In genomic region chr17:56861197-56861596, GRCm38 (mm10) we compare ENCODE assay signal across 10 mouse cellular contexts. TPM values are rescaled to one million over a fixed set of nuclear protein-coding genes. Genes with fewer than 3 reads are reported as not detected.
DNase-seq lines count a peak whose midpoint lies in the region; ATAC-seq lines count a peak whose summit lies in the region.
"Had no signal": no experiment of that assay in that cellular context is flagged by ENCODE, and none has a peak within 500 bp of the region (broad histone marks: within the 10 kb centered on the region; RNA-seq: fewer than 3 reads in every experiment).

No protein-coding gene starts in this region.

- H3K27ac ChIP-seq in midbrain, embryonic 13.5 days: no peak overlapping the region
- H3K27ac ChIP-seq in midbrain, embryonic 16.5 days (ENCODE audit: low read length): no peak overlapping the region
- no peak overlapping the region for H3K27ac ChIP-seq in liver, embryonic 12.5 days
- H3K27ac ChIP-seq in stomach, embryonic 16.5 days (ENCODE audit: low read length): no peak overlapping the region

- no peaks in the 10 kb centered on the region for H3K36me3 ChIP-seq in midbrain, embryonic 13.5 days
- H3K36me3 ChIP-seq in midbrain, embryonic 16.5 days (ENCODE audit: control insufficient read depth, insufficient read depth, low read length): no peaks in the 10 kb centered on the region
- H3K36me3 ChIP-seq in liver, embryonic 12.5 days: no peaks in the 10 kb centered on the region
- H3K36me3 ChIP-seq in stomach, embryonic 16.5 days (ENCODE audit: control insufficient read depth, insufficient read depth, low read length): no peaks in the 10 kb centered on the region

- WGBS in midbrain, embryonic 13.5 days: 67% methylated on average over 3 of the region's 3 CpGs
- WGBS in midbrain, embryonic 16.5 days: 65% methylated on average over 3 of the region's 3 CpGs
- WGBS in liver, embryonic 12.5 days (ENCODE audit: insufficient replicate concordance): 9% methylated on average over 3 of the region's 3 CpGs
- WGBS in stomach, embryonic 16.5 days: 50% methylated on average over 3 of the region's 3 CpGs

- no peak overlapping the region for H3K4me2 ChIP-seq in midbrain, embryonic 13.5 days (replicated peaks)
- H3K4me2 ChIP-seq in midbrain, embryonic 16.5 days (ENCODE audit: low read length): no peak overlapping the region
- H3K4me2 ChIP-seq in liver, embryonic 12.5 days: no peak overlapping the region
- no peak overlapping the region for H3K4me2 ChIP-seq in stomach, embryonic 16.5 days (ENCODE audit: low read depth, low read length)

- peak; percentile 36 for DNase-seq in CD4-positive, CD25-positive, alpha-beta regulatory T cell, adult 2 months (ENCODE audit: low read depth, low spot score)
- DNase-seq in MN1 (ENCODE audit: low spot score): no peak
- DNase-seq in neural tube, embryonic 10.5 days (ENCODE audit: extremely low spot score, low spot score): no peak
- DNase-seq: cerebellum, adult 9-10 months; kidney, adult 11 months had no signal

- no peak for ATAC-seq in CD4-positive, CD25-positive, alpha-beta regulatory T cell, adult 4 months
- 0 out of 2 replicates have a peak, but pooled peaks have one; percentile 25 for ATAC-seq in midbrain, embryonic 13.5 days
- ATAC-seq in midbrain, embryonic 16.5 days: no peak
- peak; percentile 71 for ATAC-seq in liver, embryonic 12.5 days
- ATAC-seq in stomach, embryonic 16.5 days (ENCODE audit: insufficient read depth, low FRiP score): peak; percentile 52; the same call in 1 of the 2 replicates

- H3K4me1 ChIP-seq in midbrain, embryonic 13.5 days (replicated peaks): no peaks in the 10 kb centered on the region
- H3K4me1 ChIP-seq in midbrain, embryonic 16.5 days (ENCODE audit: control insufficient read depth, insufficient read depth, low read length): no peaks in the 10 kb centered on the region
- peaks cover 7% of the 10 kb centered on the region for H3K4me1 ChIP-seq in liver, embryonic 12.5 days
- H3K4me1 ChIP-seq in stomach, embryonic 16.5 days (ENCODE audit: control insufficient read depth, insufficient read depth, low read length): peaks cover 4% of the 10 kb centered on the region; the same call in 1 of the 2 replicates

- no peaks in the 10 kb centered on the region for H3K9me3 ChIP-seq in midbrain, embryonic 13.5 days
- H3K9me3 ChIP-seq in midbrain, embryonic 16.5 days (replicated peaks; ENCODE audit: control insufficient read depth, low read length, poor library complexity, severe bottlenecking): no peaks in the 10 kb centered on the region
- no peaks in the 10 kb centered on the region for H3K9me3 ChIP-seq in liver, embryonic 12.5 days (replicated peaks)
- no peaks in the 10 kb centered on the region for H3K9me3 ChIP-seq in stomach, embryonic 16.5 days (replicated peaks; ENCODE audit: control insufficient read depth, low read length)

- no peaks in the 10 kb centered on the region for H3K27me3 ChIP-seq in midbrain, embryonic 13.5 days
- H3K27me3 ChIP-seq in midbrain, embryonic 16.5 days (ENCODE audit: control insufficient read depth, insufficient read depth, low read depth, low read length): no peaks in the 10 kb centered on the region
- H3K27me3 ChIP-seq in liver, embryonic 12.5 days (replicated peaks): 0 out of 2 replicates have a peak, but pooled peaks cover 3% of the 10 kb centered on the region
- no peaks in the 10 kb centered on the region for H3K27me3 ChIP-seq in stomach, embryonic 16.5 days (ENCODE audit: control insufficient read depth, insufficient read depth, low read length)

- H3K4me3 ChIP-seq in midbrain, embryonic 13.5 days (replicated peaks): no peak overlapping the region
- no peak overlapping the region for H3K4me3 ChIP-seq in midbrain, embryonic 16.5 days (ENCODE audit: low read depth, low read length)
- H3K4me3 ChIP-seq in liver, embryonic 12.5 days: no peak overlapping the region
- H3K4me3 ChIP-seq in stomach, embryonic 16.5 days (replicated peaks; ENCODE audit: low read length): no peak overlapping the region

- H3K9ac ChIP-seq in midbrain, embryonic 13.5 days (replicated peaks): no peak overlapping the region
- no peak overlapping the region for H3K9ac ChIP-seq in midbrain, embryonic 16.5 days (ENCODE audit: low read depth, low read length)
- H3K9ac ChIP-seq in liver, embryonic 12.5 days: no peak overlapping the region
- H3K9ac ChIP-seq in stomach, embryonic 16.5 days (ENCODE audit: low read length): no peak overlapping the region

RNA-seq across cellular contexts. Expression of gene Acsbg2, which starts 13.1 kb away (rescaled TPM):
- polyA plus RNA-seq in CD4-positive, CD25-positive, alpha-beta regulatory T cell, adult 4 months (2017; shearing (Covaris generic)): under 1 TPM in 1 of 2 experiments, not detected in 1; 0.12 TPM
- polyA plus RNA-seq in midbrain, embryonic 13.5 days (2015; fragmentation: Nextera tagmentation; extraction: Ambion mirVana): not detected in 2 replicates
- not detected in 2 replicates for polyA plus RNA-seq in midbrain, embryonic 16.5 days (2015; fragmentation: Nextera tagmentation; extraction: Ambion mirVana)
- polyA plus RNA-seq in liver, embryonic 12.5 days (2016; fragmentation: Nextera tagmentation; extraction: Ambion mirVana): not detected in 2 replicates
- polyA plus RNA-seq in stomach, embryonic 16.5 days (2015; fragmentation: Nextera tagmentation; extraction: Ambion mirVana): not detected in 2 replicates

RNA-seq across cellular contexts. Expression of gene 1700061G19Rik, which starts 14.1 kb away (rescaled TPM):
- polyA plus RNA-seq in CD4-positive, CD25-positive, alpha-beta regulatory T cell, adult 4 months (2017; shearing (Covaris generic)): under 1 TPM in 1 of 2 experiments, not detected in 1; 0.31 TPM
- polyA plus RNA-seq in midbrain, embryonic 13.5 days (2015; fragmentation: Nextera tagmentation; extraction: Ambion mirVana): 0.43 and 0.74 TPM in 2 replicates
- 0.57 and 0.63 TPM in 2 replicates for polyA plus RNA-seq in midbrain, embryonic 16.5 days (2015; fragmentation: Nextera tagmentation; extraction: Ambion mirVana)
- polyA plus RNA-seq in liver, embryonic 12.5 days (2016; fragmentation: Nextera tagmentation; extraction: Ambion mirVana): 0.08 and 0.11 TPM in 2 replicates
- 0.45 and 0.60 TPM in 2 replicates for polyA plus RNA-seq in stomach, embryonic 16.5 days (2015; fragmentation: Nextera tagmentation; extraction: Ambion mirVana)

RNA-seq across cellular contexts. Expression of gene Rfx2, which starts 30.4 kb away (rescaled TPM):
- polyA plus RNA-seq in CD4-positive, CD25-positive, alpha-beta regulatory T cell, adult 4 months (2017; shearing (Covaris generic)): 1 to 10 TPM; 1.2 to 2.1 TPM
- polyA plus RNA-seq in midbrain, embryonic 13.5 days (2015; fragmentation: Nextera tagmentation; extraction: Ambion mirVana): 4.0 and 6.3 TPM in 2 replicates
- polyA plus RNA-seq in midbrain, embryonic 16.5 days (2015; fragmentation: Nextera tagmentation; extraction: Ambion mirVana): 3.9 and 4.8 TPM in 2 replicates
- 12.6 and 13.6 TPM in 2 replicates for polyA plus RNA-seq in liver, embryonic 12.5 days (2016; fragmentation: Nextera tagmentation; extraction: Ambion mirVana)
- polyA plus RNA-seq in stomach, embryonic 16.5 days (2015; fragmentation: Nextera tagmentation; extraction: Ambion mirVana): 5.5 and 6.5 TPM in 2 replicates

Comparison
In these comparisons a context has a peak if more than half of its experiments do, and no peak if none do; other contexts are left out.
1. ATAC-seq: peak in midbrain, embryonic 13.5 days (single experiment), liver, embryonic 12.5 days (single experiment) and stomach, embryonic 16.5 days (single experiment); none in CD4-positive, CD25-positive, alpha-beta regulatory T cell, adult 4 months (single experiment) and midbrain, embryonic 16.5 days (single experiment).